Mouse (Mus musculus) G1E (cell line): ENCODE results near the gene 4930426L09Rik.

Source experiments
- CTCF ChIP-seq: IDR thresholded peaks from 2 replicates; pipeline ENCODE4 v1.5.1; 2012; ENCODE audit warnings: low read depth, low read length, inconsistent platforms, mixed read lengths
- GATA1 ChIP-seq: IDR thresholded peaks from 2 replicates; pipeline ENCODE4 v1.6.1; 2012; ENCODE audit warnings: borderline replicate concordance, low read length, inconsistent platforms, mixed read lengths
- TAL1 ChIP-seq: conservative IDR thresholded peaks from 2 replicates; pipeline ENCODE4 v1.6.1; 2012; ENCODE audit warnings: low read depth, low read length, inconsistent platforms, mixed read lengths

DNA sequence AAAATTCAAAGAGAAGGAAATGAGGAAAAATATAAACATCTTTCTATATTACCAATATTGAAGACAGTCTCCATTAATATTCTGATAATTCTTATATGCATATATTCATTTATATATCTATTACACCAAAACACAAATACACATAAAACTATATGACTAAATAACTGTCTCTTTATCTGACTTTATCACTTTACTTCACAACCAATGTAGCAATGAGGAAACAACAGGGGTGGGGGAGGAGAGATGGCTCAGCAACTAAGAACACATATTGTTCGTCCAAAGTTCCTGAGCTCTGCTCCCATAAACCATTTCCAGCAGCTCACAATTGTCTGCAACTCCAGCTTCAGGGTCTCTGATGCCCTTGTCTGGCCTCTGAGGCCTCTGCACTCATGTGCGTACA is 47.4 kb upstream of the 4930426L09Rik start:
- TF ChIP-seq CTCF (no peak), TAL1 (no peak), GATA1 (no peak)
